Mouse (Mus musculus) spleen, postnatal 10 days (tissue): Measurements from ENCODE around the gene Gm3005.
"Not testable (repeated sequence)": the region's sequence is repeated elsewhere in the genome, so short reads cannot be mapped to it uniquely, and the experiment has no call there.

ENCODE experiments used
- DNase-seq, 2 experiments: peaks; one replicate each; pipeline ENCODE4 v3.0.0; 2021 to 2022; ENCODE audit warnings: low spot score in 2 of 2

The Gm3005 gene

DNA sequence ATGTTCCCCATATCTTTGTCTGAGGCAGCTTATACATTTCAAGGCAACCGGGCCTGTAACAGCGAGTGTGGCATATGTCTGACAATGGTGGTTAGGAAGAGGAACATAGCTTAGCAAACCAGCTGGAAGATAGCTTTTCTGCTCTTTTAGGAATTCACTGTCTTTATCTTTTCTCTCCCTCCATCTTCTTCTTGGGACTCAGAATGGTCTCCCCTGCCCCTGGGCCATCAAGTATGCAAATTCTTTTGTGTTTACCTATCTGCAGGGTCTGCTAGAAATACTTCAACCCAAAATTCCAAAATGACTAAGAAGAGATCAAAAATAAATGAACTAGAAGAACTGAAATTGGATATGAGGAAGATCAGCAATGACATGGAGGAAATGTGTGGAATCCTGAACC lies at the start of gene Gm3005:
TSS of gene Gm3005 (plus strand) at position 301 of the 400 bp plus-strand sequence.
- DNase-seq, result not testable (repeated sequence)

DNA sequence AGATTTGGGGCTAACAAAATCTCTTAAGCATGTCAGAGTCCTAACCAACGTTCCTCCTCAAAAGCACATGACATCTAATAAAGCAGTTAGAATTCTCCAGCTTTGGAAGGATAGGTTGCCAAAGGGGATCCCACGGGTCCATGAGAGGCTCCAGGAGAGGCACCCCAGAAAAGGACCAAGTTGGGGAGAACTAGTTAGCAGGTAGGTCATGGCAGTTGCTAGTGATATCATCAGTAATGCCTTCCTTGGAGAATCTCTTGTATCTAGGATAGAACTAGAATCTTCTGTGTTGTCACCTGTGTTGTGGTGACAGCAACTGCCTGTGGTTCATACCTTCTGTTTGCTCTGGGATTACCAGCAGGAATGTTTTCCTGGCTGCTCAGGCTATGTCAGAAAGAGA lies 33.1 kb upstream of the Gm3005 start, which contains the start of gene Gm10413:
TSS of gene Gm10413 (plus strand) at position 301 of the 400 bp plus-strand sequence.
- DNase-seq, result not testable (repeated sequence)

DNA sequence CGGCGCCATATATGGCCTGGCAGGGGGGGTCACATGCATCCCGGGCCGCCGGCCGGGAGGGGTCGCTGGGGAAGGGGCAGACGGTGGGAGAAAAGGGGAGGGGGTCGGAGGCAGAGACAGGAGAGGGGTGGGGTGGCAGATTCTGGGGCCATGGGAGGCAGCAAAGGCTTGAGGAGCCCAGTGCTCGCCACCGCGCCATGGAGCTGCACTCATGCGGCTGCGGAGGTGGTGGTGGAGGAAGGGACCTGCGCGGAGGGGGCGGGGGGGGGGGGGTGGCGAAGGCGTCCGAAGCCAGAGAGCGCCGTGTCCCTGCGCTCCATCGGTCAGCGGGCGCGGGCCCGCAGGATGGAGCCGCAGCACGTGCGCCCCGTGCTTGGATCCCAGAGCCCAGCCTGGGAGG lies 15.6 kb upstream of the Gm3005 start, which contains the start of gene Gm10409:
TSS of gene Gm10409 (plus strand) at position 301 of the 400 bp plus-strand sequence.
- not testable (repeated sequence) for DNase-seq

DNA sequence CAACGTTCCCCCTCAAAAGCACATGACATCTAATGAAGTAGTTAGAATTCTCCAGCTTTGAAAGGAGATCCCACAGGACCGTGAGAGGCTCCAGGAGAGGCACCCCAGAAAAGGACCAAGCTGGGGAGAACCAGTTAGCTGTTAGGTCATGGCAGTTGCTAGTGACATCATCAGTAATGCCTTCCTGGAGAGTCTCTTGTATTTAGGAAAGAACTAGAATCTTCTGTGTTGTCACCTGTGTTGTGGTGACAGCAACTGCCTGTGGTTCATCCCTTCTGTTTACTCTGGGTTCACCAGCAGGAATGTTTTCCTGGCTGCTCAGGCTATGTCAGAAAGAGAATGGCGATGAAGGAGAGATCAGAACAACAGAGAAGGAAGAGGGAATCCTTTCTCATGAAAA lies 21.2 kb downstream of the Gm3005 start, which contains the start of gene Gm10408:
TSS of gene Gm10408 (plus strand) at position 301 of the 400 bp plus-strand sequence.
- DNase-seq, result not testable (repeated sequence)

DNA sequence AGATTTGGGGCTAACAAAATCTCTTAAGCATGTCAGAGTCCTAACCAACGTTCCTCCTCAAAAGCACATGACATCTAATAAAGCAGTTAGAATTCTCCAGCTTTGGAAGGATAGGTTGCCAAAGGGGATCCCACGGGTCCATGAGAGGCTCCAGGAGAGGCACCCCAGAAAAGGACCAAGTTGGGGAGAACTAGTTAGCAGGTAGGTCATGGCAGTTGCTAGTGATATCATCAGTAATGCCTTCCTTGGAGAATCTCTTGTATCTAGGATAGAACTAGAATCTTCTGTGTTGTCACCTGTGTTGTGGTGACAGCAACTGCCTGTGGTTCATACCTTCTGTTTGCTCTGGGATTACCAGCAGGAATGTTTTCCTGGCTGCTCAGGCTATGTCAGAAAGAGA lies 206.3 kb downstream of the Gm3005 start, which contains the start of gene Gm3012:
TSS of gene Gm3012 (plus strand) at position 301 of the 400 bp plus-strand sequence.
- DNase-seq, result not testable (repeated sequence)
